Mouse (Mus musculus) intestine, embryonic 16.5 days (tissue): ENCODE data around the gene Tcf12. TPM values are rescaled to one million over a fixed set of nuclear protein-coding genes. Genes with fewer than 3 reads are reported as not detected.

Experiments used
- ATAC-seq: fragments of 200-750 bp; cut with Nextera tagmentation; 2 replicates; pipeline ENCODE4 v1.8.0; 2017; ENCODE audit warnings: moderate TSS enrichment, moderate library complexity
- H3K27ac ChIP-seq: fragments of 300-500 bp; sonication (generic); 2 replicates; pipeline ENCODE4 v1.5.1; 2014; ENCODE audit warnings: mild to moderate bottlenecking, low read length
- H3K27me3 ChIP-seq: fragments of 300-500 bp; sonication (generic); replicated peaks from 2 replicates; pipeline ENCODE4 v1.6.1; 2014; ENCODE audit warnings: low read length, control low read depth, mixed read lengths; ENCODE audit not compliant: control insufficient read depth, insufficient read depth
- H3K36me3 ChIP-seq: fragments of 300-500 bp; sonication (generic); 2 replicates; pipeline ENCODE4 v1.6.1; 2014; ENCODE audit warnings: low read length, control low read depth; ENCODE audit not compliant: control insufficient read depth, insufficient read depth
- H3K4me1 ChIP-seq: fragments of 300-500 bp; sonication (generic); 2 replicates; pipeline ENCODE4 v1.6.1; 2014; ENCODE audit warnings: low read length, control low read depth, mixed read lengths; ENCODE audit not compliant: control insufficient read depth, insufficient read depth
- H3K4me2 ChIP-seq: fragments of 300-500 bp; sonication (generic); 2 replicates; pipeline ENCODE4 v1.6.1; 2014; ENCODE audit warnings: low read depth, low read length, control low read depth
- H3K4me3 ChIP-seq: fragments of 300-500 bp; sonication (generic); 2 replicates; pipeline ENCODE4 v1.5.1; 2014; ENCODE audit warnings: mild to moderate bottlenecking, low read length
- H3K9ac ChIP-seq: fragments of 300-500 bp; sonication (generic); 2 replicates; pipeline ENCODE4 v1.6.1; 2014; ENCODE audit warnings: low read depth, low read length
- H3K9me3 ChIP-seq: fragments of 300-500 bp; sonication (generic); 2 replicates; pipeline ENCODE4 v1.6.1; 2016; ENCODE audit warnings: low read length, control low read depth; ENCODE audit not compliant: control insufficient read depth
- WGBS: fragments of 180-500 bp; shearing (Covaris S2); extraction: QIAGEN DNeasy Blood & Tissue Kit; methylation state at CpG from one replicate; pipeline ENCODE4 v1.1.7; 2014; 5-methylcytosine and 5-hydroxymethylcytosine counted together
- polyA plus RNA-seq: library from polyadenylated mRNA; unstranded; fragments of >200 nt; fragmentation: Nextera tagmentation; extraction: Ambion mirVana; gene quantifications from 2 replicates; pipeline ENCODE4 v1.2.1, GENCODE M21; 2015

The Tcf12 gene
- polyA plus RNA-seq, 1 experiment from 2014 or later, result 26.0 TPM

GRCm38 (mm10) chr9:72014585-72015381 lies 96.9 kb downstream of the Tcf12 start:
- no peak for ATAC-seq
- 72% methylated on average over 4 of the region's 4 CpGs for WGBS

GRCm38 (mm10) chr9:72013541-72013940 lies 98.1 kb downstream of the Tcf12 start:
- no peaks in the 10 kb centered on the region for H3K9me3 ChIP-seq
- WGBS, result 84% methylated on average over 1 of the region's 1 CpGs
- no peaks in the 10 kb centered on the region for H3K4me1 ChIP-seq
- H3K4me3 ChIP-seq, result no peak overlapping the region
- no peak overlapping the region for H3K27ac ChIP-seq
- H3K36me3 ChIP-seq, result no peaks in the 10 kb centered on the region
- no peaks in the 10 kb centered on the region for H3K27me3 ChIP-seq
- no peak overlapping the region for H3K4me2 ChIP-seq
- ATAC-seq, result no peak
- no peak overlapping the region for H3K9ac ChIP-seq

More at GRCm38 (mm10) chr9:72014585-72015381, 96.9 kb downstream of the Tcf12 start:
- Histone ChIP-seq H3K36me3 (no peaks in the 10 kb centered on the region), H3K27me3 (no peaks in the 10 kb centered on the region), H3K27ac (no peak overlapping the region), H3K4me2 (no peak overlapping the region), H3K4me3 (no peak overlapping the region), H3K9me3 (no peaks in the 10 kb centered on the region), H3K9ac (no peak overlapping the region), H3K4me1 (no peaks in the 10 kb centered on the region)

DNA sequence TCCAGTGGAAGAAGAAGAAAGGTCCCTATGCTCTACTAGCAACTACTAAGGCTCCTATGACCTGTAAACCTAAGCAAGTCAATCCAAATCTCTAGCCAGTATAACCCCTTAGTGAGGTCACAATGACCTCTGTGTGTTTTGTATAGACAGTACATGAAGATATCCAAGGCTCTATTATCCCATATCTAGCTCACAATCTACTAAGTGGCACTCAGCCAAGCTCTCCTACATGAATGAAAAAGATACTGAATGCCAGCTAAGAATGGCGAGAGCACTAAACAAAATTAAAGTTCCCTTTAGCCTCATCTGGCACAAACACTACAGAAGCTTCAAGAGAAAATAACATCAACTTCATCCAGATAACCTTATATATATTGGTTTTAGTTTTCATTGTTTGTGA lies 103.0 kb downstream of the Tcf12 start:
- Histone ChIP-seq H3K36me3 (no peaks in the 10 kb centered on the region), H3K27me3 (no peaks in the 10 kb centered on the region), H3K4me2 (no peak overlapping the region), H3K4me3 (no peak overlapping the region), H3K4me1 (no peaks in the 10 kb centered on the region), H3K9ac (no peak overlapping the region), H3K27ac (no peak overlapping the region), H3K9me3 (no peaks in the 10 kb centered on the region)
- WGBS, result 89% methylated on average over 1 of the region's 1 CpGs
- no peak for ATAC-seq

DNA sequence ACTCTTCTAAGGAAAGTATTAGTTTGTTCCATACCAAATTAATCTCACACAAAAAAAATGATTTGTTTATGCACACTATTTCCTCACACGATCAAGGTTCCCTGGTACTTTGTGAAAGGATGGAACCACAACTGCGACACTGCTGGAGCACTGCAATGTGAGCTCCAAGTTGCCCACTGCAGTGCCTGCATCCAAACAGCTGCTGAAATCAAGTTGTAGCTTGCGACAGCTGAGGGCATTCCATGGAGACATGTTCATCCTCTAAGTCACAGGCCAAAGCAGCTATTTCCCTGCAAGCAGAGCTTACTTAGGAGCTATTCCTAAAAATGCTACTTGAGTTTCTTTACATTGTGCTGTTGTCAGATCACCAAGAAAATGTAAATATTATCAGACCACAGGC lies 120.5 kb downstream of the Tcf12 start:
- Histone ChIP-seq H3K4me3 (no peak overlapping the region), H3K27ac (no peak overlapping the region), H3K4me2 (no peak overlapping the region), H3K36me3 (no peaks in the 10 kb centered on the region), H3K27me3 (no peaks in the 10 kb centered on the region), H3K9me3 (no peaks in the 10 kb centered on the region), H3K9ac (no peak overlapping the region), H3K4me1 (no peaks in the 10 kb centered on the region)
- no peak for ATAC-seq
- WGBS, result 72% methylated on average over 3 of the region's 3 CpGs

DNA sequence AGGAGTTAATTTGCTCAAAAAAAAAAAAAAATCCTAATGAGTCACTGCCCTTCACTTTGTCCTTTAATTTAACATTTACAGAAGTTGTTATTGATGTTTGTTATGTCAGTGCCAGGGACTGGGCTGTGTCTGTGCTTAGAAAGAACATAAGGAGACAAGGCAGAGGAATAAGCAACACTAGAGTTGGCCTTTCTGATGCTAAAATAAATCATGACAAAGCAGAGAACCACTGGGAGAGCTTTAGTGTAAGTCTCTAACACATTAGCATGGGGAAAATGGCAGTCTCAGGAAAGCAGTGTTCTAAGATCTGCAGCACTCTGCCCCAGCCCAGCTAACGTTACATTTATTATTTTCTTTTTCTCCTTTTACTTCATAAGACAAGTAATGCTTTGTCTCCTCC lies 121.3 kb downstream of the Tcf12 start:
- 63% methylated on average over 1 of the region's 1 CpGs for WGBS
- H3K27ac ChIP-seq, result no peak overlapping the region

DNA sequence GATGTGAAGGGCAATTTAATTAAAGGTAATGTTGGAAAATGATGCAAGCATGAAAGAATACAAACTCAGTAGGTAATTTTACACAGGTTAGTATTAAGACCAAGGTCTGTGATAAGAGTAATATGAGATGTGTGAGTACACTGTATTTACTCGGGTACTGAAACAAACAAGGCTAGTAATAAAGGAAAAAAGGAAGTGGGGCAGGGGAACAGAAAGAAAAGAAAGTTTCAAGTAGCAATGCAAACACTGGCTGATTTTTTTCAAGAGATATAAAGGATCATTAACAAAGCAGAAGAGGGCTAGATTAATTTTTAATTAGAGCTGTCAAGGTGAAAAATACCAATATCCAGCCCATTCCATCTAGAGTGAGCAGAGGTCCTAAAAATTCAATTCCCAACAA lies 122.0 kb downstream of the Tcf12 start:
- Histone ChIP-seq H3K4me3 (no peak overlapping the region), H3K27ac (no peak overlapping the region), H3K36me3 (no peaks in the 10 kb centered on the region), H3K4me1 (no peaks in the 10 kb centered on the region), H3K4me2 (no peak overlapping the region), H3K9ac (no peak overlapping the region), H3K9me3 (no peaks in the 10 kb centered on the region), H3K27me3 (no peaks in the 10 kb centered on the region)
- no peak for ATAC-seq
- 34% methylated on average over 1 of the region's 1 CpGs for WGBS

More for the DNA sequence above, 121.3 kb downstream of the Tcf12 start:
- Histone ChIP-seq H3K36me3 (no peaks in the 10 kb centered on the region), H3K4me1 (no peaks in the 10 kb centered on the region), H3K27me3 (no peaks in the 10 kb centered on the region), H3K4me2 (no peak overlapping the region), H3K9me3 (no peaks in the 10 kb centered on the region), H3K9ac (no peak overlapping the region), H3K4me3 (no peak overlapping the region)
- no peak for ATAC-seq

DNA sequence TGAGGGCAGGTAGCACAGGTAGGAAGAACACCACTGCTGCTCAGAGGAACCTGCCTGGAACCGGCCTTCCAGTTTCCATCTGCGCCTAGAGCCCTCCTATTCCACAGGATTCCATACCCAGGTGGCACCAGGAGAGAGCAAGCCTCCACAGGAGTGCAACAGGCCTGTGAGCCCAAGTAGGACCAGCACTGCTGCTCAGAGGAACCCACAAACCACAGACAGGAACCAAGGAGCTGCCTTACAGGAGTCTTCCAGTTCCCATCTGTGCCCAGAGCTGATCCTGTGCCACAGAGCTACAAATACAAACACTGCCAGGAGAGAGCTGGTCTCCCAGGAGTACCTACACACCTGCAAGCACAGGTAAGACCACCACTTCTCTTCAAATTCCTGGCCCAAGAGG lies 125.0 kb downstream of the Tcf12 start:
- ATAC-seq, result no peak
- 94% methylated on average over 2 of the region's 2 CpGs for WGBS
- H3K9me3 ChIP-seq, result no peaks in the 10 kb centered on the region

GRCm38 (mm10) chr9:71982826-71983225 lies 128.8 kb downstream of the Tcf12 start:
- Histone ChIP-seq H3K27ac (no peak overlapping the region), H3K27me3 (no peaks in the 10 kb centered on the region), H3K4me2 (no peak overlapping the region), H3K4me1 (peaks cover 2% of the 10 kb centered on the region), H3K9ac (no peak overlapping the region), H3K4me3 (no peak overlapping the region), H3K9me3 (no peaks in the 10 kb centered on the region), H3K36me3 (no peaks in the 10 kb centered on the region)
- ATAC-seq, result no peak
- 85% methylated on average over 1 of the region's 1 CpGs for WGBS

More for the DNA sequence above, 125.0 kb downstream of the Tcf12 start:
- no peak overlapping the region for H3K4me2 ChIP-seq
- H3K36me3 ChIP-seq, result no peaks in the 10 kb centered on the region
- H3K27me3 ChIP-seq, result no peaks in the 10 kb centered on the region
- H3K4me1 ChIP-seq, result no peaks in the 10 kb centered on the region
- no peak overlapping the region for H3K9ac ChIP-seq
- no peak overlapping the region for H3K27ac ChIP-seq
- no peak overlapping the region for H3K4me3 ChIP-seq

DNA sequence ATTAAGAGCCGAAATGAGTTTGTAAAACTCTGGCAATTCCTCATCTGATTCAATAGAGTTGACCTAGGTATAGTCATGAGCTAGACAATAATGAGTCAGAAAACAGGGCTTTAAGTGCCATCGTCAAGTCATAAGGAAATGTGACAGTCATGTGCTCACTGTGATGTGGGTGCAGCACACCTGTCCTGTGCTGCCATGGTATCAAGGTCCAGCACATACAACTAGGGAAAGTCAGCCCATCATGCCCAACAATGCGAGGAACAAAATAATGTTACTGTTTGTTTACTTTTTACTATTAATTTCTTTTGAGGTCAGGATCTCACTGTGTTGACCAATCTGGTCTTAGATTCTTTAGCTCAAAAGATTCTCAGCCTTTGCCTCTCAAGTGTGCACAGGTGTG lies 130.6 kb downstream of the Tcf12 start:
- H3K4me1 ChIP-seq, result peaks cover 2% of the 10 kb centered on the region
- no peaks in the 10 kb centered on the region for H3K27me3 ChIP-seq
- no peak overlapping the region for H3K4me2 ChIP-seq
- H3K4me3 ChIP-seq, result no peak overlapping the region
- H3K36me3 ChIP-seq, result no peaks in the 10 kb centered on the region
- no peak overlapping the region for H3K9ac ChIP-seq
- WGBS, result 73% methylated on average over 3 of the region's 3 CpGs
- H3K9me3 ChIP-seq, result no peaks in the 10 kb centered on the region
- ATAC-seq, result peak; percentile 83
- H3K27ac ChIP-seq, result no peak overlapping the region

DNA sequence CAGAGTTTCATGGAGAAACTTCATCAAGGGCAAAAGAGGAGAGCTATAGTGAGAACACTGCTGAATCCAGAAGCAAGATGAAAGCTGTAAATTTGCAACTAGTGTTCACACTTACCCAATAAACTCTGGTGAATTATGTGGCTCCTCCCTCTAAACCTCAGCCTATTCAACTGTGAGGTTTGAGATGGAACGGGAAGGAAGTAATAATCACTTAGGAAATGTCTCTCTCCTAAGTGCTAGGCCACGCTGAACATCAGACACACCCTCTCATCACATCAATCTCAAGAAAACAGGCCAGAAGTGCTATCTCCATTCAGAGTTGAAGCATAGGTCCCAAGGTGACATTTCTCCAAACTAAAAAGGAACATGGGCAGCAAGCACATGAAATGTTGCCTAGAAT lies 131.1 kb downstream of the Tcf12 start:
- Histone ChIP-seq H3K4me2 (no peak overlapping the region), H3K4me1 (peaks cover 2% of the 10 kb centered on the region), H3K4me3 (no peak overlapping the region), H3K36me3 (no peaks in the 10 kb centered on the region), H3K9me3 (no peaks in the 10 kb centered on the region), H3K27me3 (no peaks in the 10 kb centered on the region), H3K27ac (no peak overlapping the region), H3K9ac (no peak overlapping the region)
- 44% methylated on average over 2 of the region's 2 CpGs for WGBS
- ATAC-seq, result no peak
